Mouse (Mus musculus) neural tube, embryonic 15.5 days (tissue): ENCODE measurements at regions not wholly inside any gene's neighbourhood (a gene's known extent, or its start where the extent isn't known, plus 50 kb on each side); places are given as distances from the start of the nearest gene placed in this dataset.
"Not testable (repeated sequence)": the region's sequence is repeated elsewhere in the genome, so short reads cannot be mapped to it uniquely, and the experiment has no call there.

Source experiments
- ATAC-seq: fragments of 200-750 bp; cut with Nextera tagmentation; 2 replicates; pipeline ENCODE4 v1.8.0; 2017; ENCODE audit warnings: mild to moderate bottlenecking, moderate TSS enrichment, moderate library complexity; ENCODE audit not compliant: low FRiP score
- H3K27ac ChIP-seq: fragments of 300-500 bp; sonication (generic); replicated peaks from 2 replicates; pipeline ENCODE4 v1.5.1; 2015; ENCODE audit warnings: mild to moderate bottlenecking, inconsistent platforms
- H3K27me3 ChIP-seq: fragments of 300-500 bp; sonication (generic); replicated peaks from 2 replicates; pipeline ENCODE4 v1.6.1; 2015; ENCODE audit warnings: inconsistent platforms
- H3K36me3 ChIP-seq: fragments of 300-500 bp; sonication (generic); 2 replicates; pipeline ENCODE4 v1.6.1; 2015; ENCODE audit warnings: inconsistent platforms
- H3K4me1 ChIP-seq: fragments of 300-500 bp; sonication (generic); 2 replicates; pipeline ENCODE4 v1.6.1; 2015; ENCODE audit warnings: inconsistent platforms
- H3K4me2 ChIP-seq: fragments of 300-500 bp; sonication (generic); 2 replicates; pipeline ENCODE4 v1.6.1; 2015; ENCODE audit warnings: inconsistent platforms, mild to moderate bottlenecking, moderate library complexity
- H3K4me3 ChIP-seq: fragments of 300-500 bp; sonication (generic); replicated peaks from 2 replicates; pipeline ENCODE4 v1.5.1; 2015; ENCODE audit warnings: mild to moderate bottlenecking, inconsistent platforms
- H3K9ac ChIP-seq: fragments of 300-500 bp; sonication (generic); replicated peaks from 2 replicates; pipeline ENCODE4 v1.6.1; 2015; ENCODE audit warnings: mild to moderate bottlenecking, inconsistent platforms
- H3K9me3 ChIP-seq: fragments of 300-500 bp; sonication (generic); replicated peaks from 2 replicates; pipeline ENCODE4 v1.6.1; 2016; ENCODE audit warnings: inconsistent platforms
- WGBS: fragments of 180-500 bp; shearing (Covaris S2); methylation state at CpG from one replicate; pipeline ENCODE4 v1.1.7; 2015; ENCODE audit warnings: mixed read lengths; 5-methylcytosine and 5-hydroxymethylcytosine counted together

GRCm38 (mm10) chr4:105697123-105697522 is 92.5 kb upstream of the Gm12728 start:
- WGBS: 94% methylated on average over 4 of the region's 4 CpGs
- Histone ChIP-seq H3K27ac (no peak overlapping the region), H3K4me2 (no peak overlapping the region), H3K27me3 (no peaks in the 10 kb centered on the region), H3K4me3 (no peak overlapping the region), H3K9me3 (no peaks in the 10 kb centered on the region), H3K9ac (no peak overlapping the region), H3K36me3 (no peaks in the 10 kb centered on the region), H3K4me1 (no peaks in the 10 kb centered on the region)
- ATAC-seq: no peak

GRCm38 (mm10) chr4:105702036-105702435 is 87.6 kb upstream of the Gm12728 start:
- WGBS: 59% methylated on average over 3 of the region's 3 CpGs
- H3K4me2 ChIP-seq: no peak overlapping the region
- no peak overlapping the region for H3K9ac ChIP-seq
- no peaks in the 10 kb centered on the region for H3K9me3 ChIP-seq
- no peaks in the 10 kb centered on the region for H3K27me3 ChIP-seq
- H3K4me3 ChIP-seq: no peak overlapping the region
- no peaks in the 10 kb centered on the region for H3K36me3 ChIP-seq
- no peak for ATAC-seq
- no peaks in the 10 kb centered on the region for H3K4me1 ChIP-seq
- no peak overlapping the region for H3K27ac ChIP-seq

- H3K36me3 ChIP-seq: no peaks in the 10 kb centered on the region
- H3K27ac ChIP-seq: no peak overlapping the region
- H3K4me1 ChIP-seq: no peaks in the 10 kb centered on the region
- 86% methylated on average over 3 of the region's 3 CpGs for WGBS
- no peak overlapping the region for H3K4me2 ChIP-seq
- H3K9ac ChIP-seq: no peak overlapping the region
- ATAC-seq: no peak
- H3K27me3 ChIP-seq: no peaks in the 10 kb centered on the region
- H3K4me3 ChIP-seq: no peak overlapping the region
- no peaks in the 10 kb centered on the region for H3K9me3 ChIP-seq
Measured at GRCm38 (mm10) chr4:105703408-105703807, 86.3 kb upstream of the Gm12728 start.

GRCm38 (mm10) chr4:105704271-105704670 is 85.4 kb upstream of the Gm12728 start:
- Histone ChIP-seq H3K27me3 (no peaks in the 10 kb centered on the region), H3K9ac (no peak overlapping the region), H3K27ac (no peak overlapping the region), H3K4me3 (no peak overlapping the region), H3K9me3 (no peaks in the 10 kb centered on the region), H3K4me2 (no peak overlapping the region), H3K4me1 (no peaks in the 10 kb centered on the region), H3K36me3 (no peaks in the 10 kb centered on the region)
- 91% methylated on average over 9 of the region's 9 CpGs for WGBS
- no peak for ATAC-seq

GRCm38 (mm10) chr4:105705996-105706395 is 83.7 kb upstream of the Gm12728 start:
- no peak for ATAC-seq
- Histone ChIP-seq H3K9ac (no peak overlapping the region), H3K4me1 (no peaks in the 10 kb centered on the region), H3K36me3 (no peaks in the 10 kb centered on the region), H3K9me3 (no peaks in the 10 kb centered on the region), H3K27me3 (no peaks in the 10 kb centered on the region), H3K4me2 (no peak overlapping the region), H3K4me3 (no peak overlapping the region), H3K27ac (no peak overlapping the region)
- 54% methylated on average over 6 of the region's 6 CpGs for WGBS

GRCm38 (mm10) chr4:105708080-105708796 is 81.4 kb upstream of the Gm12728 start:
- no peaks in the 10 kb centered on the region for H3K36me3 ChIP-seq
- H3K4me3 ChIP-seq: no peak overlapping the region
- no peak overlapping the region for H3K4me2 ChIP-seq
- H3K9me3 ChIP-seq: no peaks in the 10 kb centered on the region
- no peak overlapping the region for H3K27ac ChIP-seq
- H3K9ac ChIP-seq: no peak overlapping the region
- no peaks in the 10 kb centered on the region for H3K4me1 ChIP-seq
- no peaks in the 10 kb centered on the region for H3K27me3 ChIP-seq
- WGBS: 64% methylated on average over 13 of the region's 13 CpGs
- ATAC-seq: no peak

- H3K9ac ChIP-seq: no peak overlapping the region
- H3K36me3 ChIP-seq: no peaks in the 10 kb centered on the region
- H3K4me3 ChIP-seq: no peak overlapping the region
- H3K27me3 ChIP-seq: no peaks in the 10 kb centered on the region
- no peak for ATAC-seq
- H3K4me1 ChIP-seq: no peaks in the 10 kb centered on the region
- no peak overlapping the region for H3K4me2 ChIP-seq
- WGBS: 95% methylated on average over 6 of the region's 6 CpGs
- no peak overlapping the region for H3K27ac ChIP-seq
- H3K9me3 ChIP-seq: no peaks in the 10 kb centered on the region
Measured at GRCm38 (mm10) chr4:105713956-105714355, 75.7 kb upstream of the Gm12728 start.

- Histone ChIP-seq H3K9ac (no peak overlapping the region), H3K4me2 (no peak overlapping the region), H3K27ac (no peak overlapping the region), H3K4me1 (no peaks in the 10 kb centered on the region), H3K4me3 (no peak overlapping the region), H3K27me3 (no peaks in the 10 kb centered on the region), H3K9me3 (no peaks in the 10 kb centered on the region), H3K36me3 (no peaks in the 10 kb centered on the region)
- 38% methylated on average over 5 of the region's 5 CpGs for WGBS
- ATAC-seq: peak; percentile 41; the same call in 1 of the 2 replicates
Measured at GRCm38 (mm10) chr4:105718080-105718479, 71.6 kb upstream of the Gm12728 start.

GRCm38 (mm10) chr4:105728696-105729095 is 61.0 kb upstream of the Gm12728 start:
- Histone ChIP-seq H3K27ac (no peak overlapping the region), H3K4me1 (no peaks in the 10 kb centered on the region), H3K9ac (no peak overlapping the region), H3K27me3 (no peaks in the 10 kb centered on the region), H3K36me3 (no peaks in the 10 kb centered on the region), H3K4me2 (no peak overlapping the region), H3K9me3 (no peaks in the 10 kb centered on the region), H3K4me3 (no peak overlapping the region)
- 85% methylated on average over 3 of the region's 3 CpGs for WGBS
- no peak for ATAC-seq

GRCm38 (mm10) chr4:105730900-105731299 is 58.8 kb upstream of the Gm12728 start:
- Histone ChIP-seq H3K4me2 (no peak overlapping the region), H3K27me3 (no peaks in the 10 kb centered on the region), H3K9me3 (no peaks in the 10 kb centered on the region), H3K9ac (no peak overlapping the region), H3K36me3 (no peaks in the 10 kb centered on the region), H3K27ac (no peak overlapping the region), H3K4me1 (no peaks in the 10 kb centered on the region), H3K4me3 (no peak overlapping the region)
- WGBS: 63% methylated on average over 2 of the region's 2 CpGs
- ATAC-seq: no peak

- H3K36me3 ChIP-seq, ATAC-seq, H3K27ac ChIP-seq, H3K9me3 ChIP-seq, H3K9ac ChIP-seq, H3K27me3 ChIP-seq, H3K4me2 ChIP-seq, H3K4me1 ChIP-seq, H3K4me3 ChIP-seq: not testable (repeated sequence)
- 93% methylated on average over 7 of the region's 9 CpGs for WGBS
Measured at GRCm38 (mm10) chr4:105735116-105735515, 54.6 kb upstream of the Gm12728 start.
